Mouse (Mus musculus): ENCODE data around the gene Il10ra.

DNA sequence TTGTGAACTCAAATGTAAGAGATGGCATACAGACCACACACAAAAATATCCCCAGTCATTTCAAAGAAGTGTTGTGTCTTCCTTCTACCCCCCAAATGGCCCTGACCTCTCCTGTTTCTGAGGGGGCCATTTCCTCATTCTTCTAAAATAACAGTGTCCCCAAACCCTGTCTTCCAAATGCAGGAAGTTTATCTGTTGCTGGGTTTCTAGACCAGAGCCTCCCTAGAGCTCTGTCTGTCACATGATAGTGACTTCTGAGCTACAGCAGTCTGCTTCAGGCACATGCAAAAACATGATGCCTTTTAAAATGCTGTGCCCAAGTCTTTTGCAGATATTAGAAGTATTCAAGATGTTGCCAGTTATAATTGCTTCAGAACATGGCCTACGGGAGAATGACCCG lies 5.7 kb upstream of the Il10ra start:
- TF ChIP-seq CTCF (IDR thresholded peaks at IDR 0.05; ENCODE audit: control insufficient read depth, insufficient read depth, low read length) (no peak), POLR2A (IDR thresholded peaks at IDR 0.05; ENCODE audit: borderline replicate concordance, control insufficient read depth, low read depth, low read length) (no peak)
